Mouse (Mus musculus): ENCODE data around the gene Por. TPM values are rescaled to one million over a fixed set of nuclear protein-coding genes. Genes with fewer than 3 reads are reported as not detected.

Gene Por
- polyA plus RNA-seq (2014; fragmentation: Nextera tagmentation; extraction: Ambion mirVana): 33.2 and 34.9 TPM in 2 replicates

GRCm38 (mm10) chr5:135669741-135670275, at the start of gene Por:
Por (plus strand) TSS chr5:135670033.
- no peak within 1 kb of the TSS for H3K9ac ChIP-seq (ENCODE audit: low read length)
- no peak within 1 kb of the TSS for H3K4me2 ChIP-seq (ENCODE audit: low read length)
- WGBS: 23% methylated on average over 9 of the region's 9 CpGs
- ATAC-seq (ENCODE audit: insufficient number of reproducible peaks, insufficient read depth, low FRiP score, low read depth): no peak
- H3K36me3 ChIP-seq (ENCODE audit: control insufficient read depth, insufficient read depth, low read length): no peaks in the 10 kb centered on the region
- H3K4me3 ChIP-seq (ENCODE audit: control insufficient read depth in 1 of 2, insufficient read depth in 1 of 2, low read depth in 1 of 2, low read length in 2 of 2): no peak within 1 kb of the TSS
- H3K27ac ChIP-seq (replicated peaks in 1 of 2; ENCODE audit: control insufficient read depth in 1 of 2, insufficient read depth in 1 of 2, low read depth in 2 of 2, low read length in 2 of 2): no peak within 1 kb of the TSS
- peaks cover under 1 to 3% of the 10 kb centered on the region in 2 experiments; a peak in 2 of 4 replicates for H3K4me1 ChIP-seq (ENCODE audit: control insufficient read depth in 2 of 2, insufficient read depth in 2 of 2, low read length in 2 of 2)
- no peaks in the 10 kb centered on the region for H3K27me3 ChIP-seq (ENCODE audit: control insufficient read depth, insufficient read depth, low read length)
- H3K9me3 ChIP-seq (ENCODE audit: control insufficient read depth, low read length): peaks cover 5% of the 10 kb centered on the region; the same call in 1 of the 2 replicates

DNA sequence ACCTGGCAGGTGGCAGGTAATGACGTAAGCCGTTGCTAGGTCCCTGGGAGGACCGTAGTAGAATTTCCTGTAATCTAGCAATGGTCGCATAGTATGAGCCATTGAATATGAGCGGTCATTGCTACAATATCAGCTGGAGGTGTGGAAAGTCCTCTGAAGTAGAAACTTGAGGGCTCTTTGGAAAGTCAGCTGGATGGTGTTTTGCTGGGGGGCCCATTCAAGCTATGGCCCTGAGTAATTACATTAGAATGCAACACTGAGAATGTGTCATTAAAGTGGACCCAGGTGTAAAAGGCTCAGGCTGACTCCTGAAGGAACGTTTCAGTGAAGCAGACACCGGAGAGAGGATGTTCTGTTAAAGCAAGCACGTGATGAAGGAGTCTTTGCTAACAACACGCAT, 49.3 kb upstream of the Por start:
- Histone ChIP-seq H3K9me3 (ENCODE audit: control insufficient read depth, low read length) (no peaks in the 10 kb centered on the region), H3K36me3 (ENCODE audit: control insufficient read depth, insufficient read depth, low read length) (no peaks in the 10 kb centered on the region), H3K4me1 (ENCODE audit: control insufficient read depth in 2 of 2, insufficient read depth in 2 of 2, low read length in 2 of 2) (no peaks in the 10 kb centered on the region), H3K27ac (replicated peaks in 1 of 2; ENCODE audit: control insufficient read depth in 1 of 2, insufficient read depth in 1 of 2, low read depth in 2 of 2, low read length in 2 of 2) (no peak overlapping the region), H3K9ac (ENCODE audit: low read length) (no peak overlapping the region), H3K4me2 (ENCODE audit: low read length) (no peak overlapping the region), H3K4me3 (ENCODE audit: control insufficient read depth in 1 of 2, insufficient read depth in 1 of 2, low read depth in 1 of 2, low read length in 2 of 2) (no peak overlapping the region), H3K27me3 (ENCODE audit: control insufficient read depth, insufficient read depth, low read length) (no peaks in the 10 kb centered on the region)
- 79% methylated on average over 9 of the region's 9 CpGs for WGBS
- ATAC-seq (ENCODE audit: insufficient number of reproducible peaks, insufficient read depth, low FRiP score, low read depth): no peak

DNA sequence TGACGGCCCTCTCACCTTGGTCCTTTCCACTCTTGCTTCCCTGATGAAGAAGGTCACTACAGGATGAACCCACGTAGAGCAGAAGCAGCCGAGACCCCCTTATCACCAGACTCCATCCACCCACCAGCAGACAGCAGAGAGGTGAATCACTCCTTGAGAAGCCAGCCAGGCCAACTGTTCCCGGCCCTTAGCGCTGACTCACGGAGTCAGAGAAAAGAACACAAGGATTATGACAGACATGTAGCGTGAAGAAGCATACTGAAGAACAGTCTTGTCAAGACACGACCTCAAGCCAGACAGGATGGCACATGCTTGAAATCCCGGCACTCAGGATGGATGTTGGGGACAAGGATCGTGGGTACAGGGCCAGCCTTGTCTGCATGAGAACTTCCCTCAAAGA, 48.1 kb upstream of the Por start:
- H3K4me2 ChIP-seq (ENCODE audit: low read length): no peak overlapping the region
- no peak for ATAC-seq (ENCODE audit: insufficient number of reproducible peaks, insufficient read depth, low FRiP score, low read depth)
- no peaks in the 10 kb centered on the region for H3K36me3 ChIP-seq (ENCODE audit: control insufficient read depth, insufficient read depth, low read length)
- H3K27ac ChIP-seq (replicated peaks in 1 of 2; ENCODE audit: control insufficient read depth in 1 of 2, insufficient read depth in 1 of 2, low read depth in 2 of 2, low read length in 2 of 2): no peak overlapping the region
- H3K27me3 ChIP-seq (ENCODE audit: control insufficient read depth, insufficient read depth, low read length): no peaks in the 10 kb centered on the region
- no peak overlapping the region for H3K4me3 ChIP-seq (ENCODE audit: control insufficient read depth in 1 of 2, insufficient read depth in 1 of 2, low read depth in 1 of 2, low read length in 2 of 2)
- H3K9me3 ChIP-seq (ENCODE audit: control insufficient read depth, low read length): no peaks in the 10 kb centered on the region
- no peaks in the 10 kb centered on the region for H3K4me1 ChIP-seq (ENCODE audit: control insufficient read depth in 2 of 2, insufficient read depth in 2 of 2, low read length in 2 of 2)
- 72% methylated on average over 10 of the region's 10 CpGs for WGBS
- no peak overlapping the region for H3K9ac ChIP-seq (ENCODE audit: low read length)

- H3K27me3 ChIP-seq (ENCODE audit: control insufficient read depth, insufficient read depth, low read length): no peaks in the 10 kb centered on the region
- ATAC-seq (ENCODE audit: insufficient number of reproducible peaks, insufficient read depth, low FRiP score, low read depth): no peak
- no peaks in the 10 kb centered on the region for H3K4me1 ChIP-seq (ENCODE audit: control insufficient read depth in 2 of 2, insufficient read depth in 2 of 2, low read length in 2 of 2)
- H3K36me3 ChIP-seq (ENCODE audit: control insufficient read depth, insufficient read depth, low read length): no peaks in the 10 kb centered on the region
- WGBS: 83% methylated on average over 18 of the region's 18 CpGs
- no peak overlapping the region for H3K4me2 ChIP-seq (ENCODE audit: low read length)
- no peaks in the 10 kb centered on the region for H3K9me3 ChIP-seq (ENCODE audit: control insufficient read depth, low read length)
- H3K27ac ChIP-seq (replicated peaks in 1 of 2; ENCODE audit: control insufficient read depth in 1 of 2, insufficient read depth in 1 of 2, low read depth in 2 of 2, low read length in 2 of 2): 0 out of 4 replicates have a peak overlapping the region, but pooled peaks of 1 of the 2 experiments have one; percentile 6
- H3K9ac ChIP-seq (ENCODE audit: low read length): no peak overlapping the region
- H3K4me3 ChIP-seq (ENCODE audit: control insufficient read depth in 1 of 2, insufficient read depth in 1 of 2, low read depth in 1 of 2, low read length in 2 of 2): no peak overlapping the region
Observed at GRCm38 (mm10) chr5:135623006-135623563, 46.7 kb upstream of the Por start.

GRCm38 (mm10) chr5:135628916-135629315, 40.9 kb upstream of the Por start:
- Histone ChIP-seq H3K9me3 (ENCODE audit: control insufficient read depth, low read length) (no peaks in the 10 kb centered on the region), H3K9ac (ENCODE audit: low read length) (no peak overlapping the region), H3K27ac (replicated peaks in 1 of 2; ENCODE audit: control insufficient read depth in 1 of 2, insufficient read depth in 1 of 2, low read depth in 2 of 2, low read length in 2 of 2) (no peak overlapping the region), H3K4me2 (ENCODE audit: low read length) (no peak overlapping the region), H3K27me3 (ENCODE audit: control insufficient read depth, insufficient read depth, low read length) (no peaks in the 10 kb centered on the region), H3K4me1 (ENCODE audit: control insufficient read depth in 2 of 2, insufficient read depth in 2 of 2, low read length in 2 of 2) (peaks cover 0 to 8% of the 10 kb centered on the region in 2 experiments; a peak in 2 of 4 replicates), H3K36me3 (ENCODE audit: control insufficient read depth, insufficient read depth, low read length) (no peaks in the 10 kb centered on the region), H3K4me3 (ENCODE audit: control insufficient read depth in 1 of 2, insufficient read depth in 1 of 2, low read depth in 1 of 2, low read length in 2 of 2) (no peak overlapping the region)
- 44% methylated on average over 10 of the region's 10 CpGs for WGBS
- no peak for ATAC-seq (ENCODE audit: insufficient number of reproducible peaks, insufficient read depth, low FRiP score, low read depth)

DNA sequence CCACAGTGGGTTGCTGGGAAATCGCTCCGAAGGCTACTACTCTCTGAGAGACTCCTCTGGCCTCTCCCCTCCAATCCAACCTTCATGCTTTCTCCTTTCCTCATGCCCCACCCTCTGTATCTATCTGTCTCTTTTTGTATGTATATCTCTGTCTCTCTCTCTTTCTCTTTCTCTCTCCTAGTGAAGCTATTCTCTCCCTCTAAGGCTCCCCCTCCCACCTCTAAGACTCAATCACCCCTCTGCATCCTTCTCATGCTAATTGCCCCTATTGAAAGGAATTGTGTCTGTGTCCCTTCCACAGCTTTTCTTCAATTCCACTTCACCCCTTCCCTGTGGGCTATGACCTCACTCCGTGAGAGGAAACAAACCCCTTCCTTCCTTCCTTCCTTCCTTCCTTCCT, 40.4 kb upstream of the Por start:
- ATAC-seq (ENCODE audit: insufficient number of reproducible peaks, insufficient read depth, low FRiP score, low read depth): no peak
- no peaks in the 10 kb centered on the region for H3K27me3 ChIP-seq (ENCODE audit: control insufficient read depth, insufficient read depth, low read length)
- no peak overlapping the region for H3K4me2 ChIP-seq (ENCODE audit: low read length)
- peaks cover 0 to 8% of the 10 kb centered on the region in 2 experiments; a peak in 2 of 4 replicates for H3K4me1 ChIP-seq (ENCODE audit: control insufficient read depth in 2 of 2, insufficient read depth in 2 of 2, low read length in 2 of 2)
- 77% methylated on average over 3 of the region's 3 CpGs for WGBS
- no peak overlapping the region for H3K4me3 ChIP-seq (ENCODE audit: control insufficient read depth in 1 of 2, insufficient read depth in 1 of 2, low read depth in 1 of 2, low read length in 2 of 2)
- no peaks in the 10 kb centered on the region for H3K9me3 ChIP-seq (ENCODE audit: control insufficient read depth, low read length)
- no peak overlapping the region for H3K9ac ChIP-seq (ENCODE audit: low read length)
- H3K27ac ChIP-seq (replicated peaks in 1 of 2; ENCODE audit: control insufficient read depth in 1 of 2, insufficient read depth in 1 of 2, low read depth in 2 of 2, low read length in 2 of 2): no peak overlapping the region
- no peaks in the 10 kb centered on the region for H3K36me3 ChIP-seq (ENCODE audit: control insufficient read depth, insufficient read depth, low read length)

- Histone ChIP-seq H3K27me3 (ENCODE audit: control insufficient read depth, insufficient read depth, low read length) (no peaks in the 10 kb centered on the region), H3K9ac (ENCODE audit: low read length) (no peak overlapping the region), H3K9me3 (ENCODE audit: control insufficient read depth, low read length) (no peaks in the 10 kb centered on the region), H3K4me3 (ENCODE audit: control insufficient read depth in 1 of 2, insufficient read depth in 1 of 2, low read depth in 1 of 2, low read length in 2 of 2) (no peak overlapping the region), H3K36me3 (ENCODE audit: control insufficient read depth, insufficient read depth, low read length) (peaks cover 7% of the 10 kb centered on the region), H3K27ac (replicated peaks in 1 of 2; ENCODE audit: control insufficient read depth in 1 of 2, insufficient read depth in 1 of 2, low read depth in 2 of 2, low read length in 2 of 2) (no peak overlapping the region), H3K4me2 (ENCODE audit: low read length) (no peak overlapping the region), H3K4me1 (ENCODE audit: control insufficient read depth in 2 of 2, insufficient read depth in 2 of 2, low read length in 2 of 2) (peaks cover 0 to 8% of the 10 kb centered on the region in 2 experiments; a peak in 2 of 4 replicates)
- no peak for ATAC-seq (ENCODE audit: insufficient number of reproducible peaks, insufficient read depth, low FRiP score, low read depth)
- WGBS: 12% methylated on average over 3 of the region's 3 CpGs
Observed at GRCm38 (mm10) chr5:135630598-135630997, 39.2 kb upstream of the Por start.
